Mouse (Mus musculus): ENCODE data around the gene Rps15. TPM values are rescaled to one million over a fixed set of nuclear protein-coding genes. Genes with fewer than 3 reads are reported as not detected.

Rps15 gene
- total RNA-seq, 2 experiments from 2014 or later = 634 to 773 TPM

DNA sequence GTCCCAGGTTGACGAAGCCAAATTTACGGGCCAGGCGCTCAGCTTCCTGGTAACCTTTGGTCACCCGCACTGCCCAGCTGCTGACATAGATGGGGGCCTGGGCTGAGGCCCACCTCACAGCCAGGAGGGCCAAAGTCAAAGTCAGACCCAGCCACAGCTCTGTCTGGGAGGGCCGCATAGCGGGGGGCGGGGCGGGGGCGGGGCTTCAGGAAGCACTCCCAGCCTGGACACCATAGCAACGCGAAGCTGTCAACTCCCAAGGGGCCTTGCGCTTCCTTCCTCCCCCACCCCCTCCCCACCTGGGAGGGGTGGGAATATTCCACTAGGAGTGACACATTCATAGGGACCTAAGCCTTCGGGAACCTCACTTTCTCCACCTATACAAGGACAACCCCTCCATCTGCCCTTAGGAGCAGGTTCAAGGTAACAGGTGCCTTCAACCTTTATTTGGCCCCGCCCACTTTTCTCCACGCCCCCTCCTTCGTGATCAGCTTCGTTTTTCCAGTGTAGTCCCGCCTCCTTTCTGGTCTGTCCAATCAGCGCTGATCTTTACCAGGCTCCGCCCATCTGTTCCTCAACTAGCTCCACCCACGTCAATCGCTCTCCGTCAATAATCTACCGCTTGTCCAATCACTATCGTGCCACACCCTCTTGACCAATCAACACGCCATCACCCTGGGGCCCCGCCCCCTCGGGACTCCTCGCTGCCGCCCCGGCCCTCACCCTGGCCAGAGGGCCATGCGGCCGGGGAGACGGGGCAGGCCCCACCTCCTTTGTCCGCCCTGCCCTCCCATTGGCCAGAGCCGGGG lies 37.2 kb downstream of the Rps15 start, which contains the start of the genes Pcsk4 and Reep6:
Gene Pcsk4, minus strand, starts transcription at position 226 of the 809 bp plus-strand sequence.
Gene Reep6, plus strand, starts transcription at position 681 of the 809 bp plus-strand sequence.
- TF ChIP-seq CTCF (IDR thresholded peaks at IDR 0.05) = no peak
- peak; percentile 99 for DNase-seq
- Histone ChIP-seq H3K27ac (peak within 1 kb of the TSS; percentile 61), H3K4me3 (peak within 1 kb of the TSS; percentile 74)
- intact Hi-C loops (cut with DNase I) = no loop called here

DNA sequence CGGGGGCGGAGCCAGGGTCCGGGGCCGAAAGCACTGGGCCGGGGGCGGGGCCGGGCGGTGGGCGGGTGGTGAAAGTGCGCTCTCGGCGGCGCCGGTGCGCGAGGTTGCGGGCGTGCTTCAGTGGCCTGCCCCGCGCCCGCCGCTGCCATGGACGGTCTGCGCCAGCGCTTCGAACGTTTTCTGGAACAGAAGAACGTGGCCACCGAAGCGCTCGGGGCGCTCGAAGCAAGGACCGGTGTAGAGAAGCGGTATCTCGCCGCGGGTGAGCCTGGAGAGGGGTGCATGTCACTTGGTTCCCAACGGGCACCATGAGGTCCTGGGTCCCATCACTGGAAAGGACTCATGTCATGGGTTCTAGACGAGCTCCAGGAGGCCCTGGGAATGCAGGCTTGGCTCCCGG lies 37.8 kb downstream of the Rps15 start:
- peak overlapping the region; percentile 74 for H3K4me3 ChIP-seq
- intact Hi-C loops (cut with DNase I) = no loop called here
- TF ChIP-seq CTCF (IDR thresholded peaks at IDR 0.05) = no peak
- no peak for DNase-seq
- H3K27ac ChIP-seq = peak overlapping the region; percentile 59; the same call in 1 of the 2 replicates

DNA sequence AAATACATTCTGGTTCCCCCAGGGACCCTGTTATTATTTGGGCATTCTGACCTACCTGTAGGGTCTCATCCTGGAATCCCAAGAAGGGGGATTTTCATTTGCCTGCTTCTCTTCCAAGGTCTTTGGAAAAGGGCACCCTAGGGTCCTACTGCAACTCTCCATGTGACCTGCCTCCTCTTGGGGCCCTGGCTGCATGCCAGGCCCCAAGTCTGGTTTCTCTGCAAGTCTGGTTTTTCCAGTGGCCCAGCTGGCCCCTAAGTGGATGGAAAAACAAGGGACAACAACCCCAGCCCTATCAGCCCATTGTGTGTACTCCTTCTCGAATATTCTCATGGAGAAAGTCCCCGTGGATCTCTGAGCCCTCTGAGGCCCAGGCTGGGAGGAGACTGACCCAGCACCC lies 38.6 kb downstream of the Rps15 start:
- intact Hi-C loops (cut with DNase I) = no loop called here
- TF ChIP-seq CTCF (IDR thresholded peaks at IDR 0.05) = no peak
- no peak for DNase-seq
- Histone ChIP-seq H3K27ac (no peak overlapping the region), H3K4me3 (no peak overlapping the region)

DNA sequence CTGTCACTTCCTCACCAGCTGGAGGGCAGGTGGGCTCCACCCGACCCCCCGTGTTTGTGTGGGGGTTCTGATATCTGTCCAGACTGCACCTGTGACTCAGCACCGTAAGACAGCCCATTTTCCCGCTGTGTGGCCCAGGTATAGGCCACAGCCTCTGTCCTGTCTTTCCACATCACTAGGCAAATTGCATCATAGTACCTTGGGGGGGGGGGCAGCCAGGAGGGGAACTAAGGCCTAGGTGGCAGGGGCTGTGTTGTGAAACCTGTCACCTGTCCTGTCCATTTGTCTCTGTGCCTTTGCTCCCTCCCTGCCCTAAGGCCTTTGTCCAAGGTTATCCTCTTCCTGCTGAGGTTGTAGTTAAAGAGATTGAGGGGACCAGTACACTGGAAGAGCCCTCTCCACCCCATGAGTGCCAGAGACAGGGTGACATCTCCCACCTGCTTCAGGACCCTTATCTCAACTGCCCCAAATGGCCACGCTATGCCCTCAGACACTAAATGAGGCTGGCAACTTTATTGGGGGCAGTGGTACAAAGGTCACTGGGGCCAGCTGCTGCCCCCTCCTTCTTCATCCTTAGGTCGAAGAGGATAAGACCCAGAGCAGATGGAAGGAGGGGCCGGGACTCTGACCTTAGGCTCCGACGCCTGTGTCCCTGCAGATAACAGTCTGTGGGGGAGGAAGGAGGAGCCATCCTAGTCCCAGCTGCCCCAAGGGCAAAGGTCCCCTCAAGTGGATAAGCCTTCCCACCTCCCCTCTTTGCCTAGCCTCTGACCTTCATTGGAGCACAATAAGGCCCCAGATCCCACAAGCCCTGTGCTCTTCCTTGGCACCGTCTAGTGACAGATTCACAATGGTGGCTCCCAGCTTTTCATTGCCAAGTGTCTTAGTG lies 39.6 kb downstream of the Rps15 start:
- no peak for TF ChIP-seq CTCF (IDR thresholded peaks at IDR 0.05)
- Histone ChIP-seq H3K27ac (no peak overlapping the region), H3K4me3 (no peak overlapping the region)
- no peak for DNase-seq
- intact Hi-C loops (cut with DNase I) = no loop called here

DNA sequence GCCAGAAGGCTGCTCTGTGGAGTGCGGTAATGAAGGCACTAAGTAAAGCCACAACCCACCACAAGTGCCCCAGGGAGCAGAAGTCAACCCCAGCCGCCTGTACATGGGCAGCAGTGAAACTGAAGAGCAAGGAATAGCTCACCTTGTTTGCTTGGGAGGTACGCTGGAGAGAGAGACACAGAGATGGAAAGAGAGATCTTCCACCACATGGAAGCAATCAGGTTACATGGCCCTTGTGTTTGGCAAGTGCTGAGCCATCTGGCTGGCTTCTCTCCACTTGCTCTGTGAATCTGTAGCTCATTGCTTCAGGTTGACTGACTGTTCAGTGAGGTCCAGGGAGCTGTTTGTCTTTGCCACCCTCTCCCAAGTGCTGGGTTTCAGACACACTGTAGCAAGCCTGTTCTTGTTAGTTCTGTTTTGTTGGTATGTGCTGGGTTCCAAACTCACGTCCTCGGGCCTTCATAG lies 40.3 kb downstream of the Rps15 start:
- intact Hi-C loops (cut with DNase I) = no loop called here
- no peak for TF ChIP-seq CTCF (IDR thresholded peaks at IDR 0.05)
- DNase-seq = no peak
- Histone ChIP-seq H3K27ac (no peak overlapping the region), H3K4me3 (no peak overlapping the region)

DNA sequence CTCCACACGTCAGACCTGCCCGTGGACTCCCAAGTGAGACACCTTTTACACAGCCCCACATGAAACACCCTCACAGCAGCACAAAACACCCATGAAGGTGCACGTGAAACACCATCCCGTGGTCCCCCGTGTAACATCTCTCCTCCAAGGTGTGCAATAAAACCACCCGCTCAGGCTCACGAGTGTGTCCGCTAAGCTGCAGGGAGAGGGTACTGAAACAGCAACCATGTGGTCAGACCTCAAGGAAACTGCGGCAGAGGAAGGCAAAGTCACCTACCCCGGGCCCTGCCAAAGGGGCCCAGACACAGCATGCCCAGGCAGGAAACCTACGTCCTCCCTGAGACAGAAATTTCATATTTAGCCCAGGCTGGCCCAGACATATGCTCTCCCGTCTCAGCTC lies 44.0 kb downstream of the Rps15 start:
- DNase-seq = no peak
- no peak overlapping the region for H3K4me3 ChIP-seq
- TF ChIP-seq CTCF (IDR thresholded peaks at IDR 0.05) = no peak
- intact Hi-C loops (cut with DNase I) = no loop called here
- H3K27ac ChIP-seq = no peak overlapping the region

DNA sequence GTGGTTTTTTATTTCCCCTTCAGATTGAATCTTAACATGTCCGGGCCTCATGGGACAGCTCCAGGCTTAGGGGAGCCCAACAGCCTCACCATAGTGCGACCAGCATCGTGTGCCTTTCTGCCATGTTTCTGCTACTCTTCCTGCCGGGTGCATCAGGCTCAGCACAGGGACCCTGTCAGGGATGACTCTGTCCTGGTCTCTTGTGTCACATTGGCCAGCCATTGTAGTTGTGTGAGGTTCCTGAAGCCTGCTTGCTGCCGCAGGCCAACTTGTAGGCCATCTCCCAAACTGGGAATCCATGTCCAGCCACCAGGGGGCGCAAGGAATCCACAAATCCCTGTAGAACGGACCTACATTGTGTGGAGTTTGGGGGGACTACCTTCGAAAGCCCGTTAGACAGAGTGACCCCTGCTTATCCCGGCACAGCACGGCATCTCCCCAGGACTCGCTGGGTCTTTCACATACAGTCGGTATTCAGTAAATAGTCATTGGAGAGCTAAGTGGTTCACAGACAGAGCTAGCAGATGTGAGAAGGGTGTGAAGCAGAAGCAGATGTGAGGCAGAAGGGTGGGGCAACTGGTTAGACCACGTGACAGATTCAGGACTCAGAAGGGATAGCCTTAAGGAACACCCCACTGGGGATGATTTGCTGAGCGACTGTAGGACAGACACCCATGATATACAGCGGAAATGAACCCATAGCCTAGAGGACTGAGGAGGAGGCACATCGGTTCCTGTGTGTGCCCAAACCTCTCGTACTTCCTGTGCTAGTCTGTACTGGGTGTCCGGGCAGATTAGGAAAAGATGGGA lies 47.9 kb downstream of the Rps15 start:
- Histone ChIP-seq H3K27ac (peak overlapping the region; percentile 44), H3K4me3 (peak overlapping the region; percentile 54)
- peak; percentile 90 for DNase-seq
- TF ChIP-seq CTCF (IDR thresholded peaks at IDR 0.05) = peak; percentile 97; the same call in 1 of the 2 replicates
- intact Hi-C loops (cut with DNase I) = loop anchor here (5.0 kb wide), 1 partner anchor 37 kb away; no protein-coding TSS in a partner anchor

DNA sequence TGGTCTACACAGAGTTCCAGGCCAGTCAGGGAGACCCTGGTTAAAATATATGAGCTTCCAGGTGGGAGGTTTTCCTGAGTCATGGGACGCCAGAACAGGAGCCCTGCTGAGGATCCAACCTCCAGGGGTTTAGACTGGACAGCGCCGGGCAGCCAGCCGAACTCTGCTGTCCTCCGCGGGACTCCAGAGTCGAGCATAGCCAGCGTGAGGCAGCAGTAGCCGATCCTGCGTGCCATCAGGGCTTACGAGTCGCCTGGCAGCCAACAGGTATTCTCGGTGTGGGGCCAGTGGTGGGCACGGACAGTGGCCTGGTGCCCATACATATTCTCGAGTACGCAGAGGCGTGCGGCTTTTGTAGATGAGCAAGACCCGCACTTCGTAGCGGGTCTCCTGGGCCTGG lies 48.8 kb downstream of the Rps15 start:
- Histone ChIP-seq H3K4me3 (no peak overlapping the region), H3K27ac (peak overlapping the region; percentile 44; the same call in 1 of the 2 replicates)
- no peak for DNase-seq
- intact Hi-C loops (cut with DNase I) = loop anchor here (5.0 kb wide), 1 partner anchor 36 kb away; no protein-coding TSS in a partner anchor
- TF ChIP-seq CTCF (IDR thresholded peaks at IDR 0.05) = no peak

DNA sequence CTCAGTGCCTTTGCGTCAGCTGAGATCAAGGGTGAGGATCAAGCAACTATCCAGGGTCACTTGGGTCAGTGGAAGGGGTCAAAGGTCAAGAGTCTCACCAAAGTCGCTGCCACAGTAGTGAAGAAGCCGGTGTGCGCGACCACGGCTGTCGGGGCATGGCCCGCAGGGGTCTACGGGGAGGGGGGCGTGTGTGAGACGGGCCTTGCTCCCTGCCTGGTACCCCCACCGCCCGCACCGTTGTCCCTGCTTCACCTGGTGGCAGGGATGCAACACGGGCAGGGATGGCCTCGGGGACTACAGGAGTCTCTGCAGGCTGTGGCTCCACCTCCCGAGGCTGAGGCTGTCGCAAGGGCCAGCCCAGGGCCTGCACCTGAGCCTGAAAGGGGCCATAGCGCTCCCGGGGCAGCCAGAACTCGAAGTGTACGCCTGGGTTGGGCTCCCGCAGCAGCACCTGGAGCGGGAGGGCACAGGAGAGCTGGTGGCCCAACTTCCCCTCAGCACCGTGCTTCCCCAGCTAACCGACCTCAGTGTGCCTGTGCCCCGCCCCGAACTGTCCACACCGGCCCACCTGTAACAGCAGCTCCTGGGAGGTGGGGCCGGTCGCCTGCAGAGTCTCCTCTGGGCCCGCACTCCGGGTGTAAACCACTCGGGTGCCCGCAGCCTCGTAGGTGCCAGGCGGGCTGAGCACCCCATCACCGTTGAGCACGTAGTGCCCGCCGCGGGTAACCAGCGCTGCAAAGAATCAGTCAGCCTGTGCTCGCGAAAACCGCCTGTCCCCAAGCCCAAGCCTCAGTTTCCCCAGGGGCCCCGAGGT lies 49.4 kb downstream of the Rps15 start:
- intact Hi-C loops (cut with DNase I) = loop anchor here (5.0 kb wide), 1 partner anchor 36 kb away; no protein-coding TSS in a partner anchor
- TF ChIP-seq CTCF (IDR thresholded peaks at IDR 0.05) = no peak
- H3K4me3 ChIP-seq = no peak overlapping the region
- no peak overlapping the region for H3K27ac ChIP-seq
- peak; percentile 31 for DNase-seq

DNA sequence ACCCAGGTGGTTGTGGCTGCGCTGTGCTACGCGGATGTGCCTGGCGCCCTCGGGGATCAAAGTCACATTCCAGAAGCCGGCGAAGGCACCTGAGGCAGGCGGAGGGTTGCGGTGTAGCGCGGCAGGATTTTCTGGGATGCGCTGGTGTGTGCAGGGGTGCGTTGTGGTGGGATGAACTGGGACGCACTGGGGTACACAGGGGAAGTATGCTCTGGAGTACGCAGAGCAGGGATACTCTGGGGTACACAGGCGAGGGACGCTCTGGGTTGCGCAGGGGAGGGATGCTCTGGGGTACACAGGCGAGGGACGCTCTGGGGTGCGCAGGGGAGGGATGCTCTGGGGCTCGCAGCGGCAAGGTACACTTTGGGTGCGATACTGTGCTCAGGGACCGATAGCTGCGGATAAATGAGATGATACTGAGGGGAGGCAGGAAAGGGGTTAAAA lies 50.1 kb downstream of the Rps15 start:
- no peak for DNase-seq
- intact Hi-C loops (cut with DNase I) = loop anchor here (5.0 kb wide), 1 partner anchor 35 kb away; no protein-coding TSS in a partner anchor
- Histone ChIP-seq H3K4me3 (peak overlapping the region; percentile 70), H3K27ac (peak overlapping the region; percentile 86; the same call in 1 of the 2 replicates)
- no peak for TF ChIP-seq CTCF (IDR thresholded peaks at IDR 0.05)

Measured in gastrocnemius, adult 2 months (tissue).